Mouse (Mus musculus): ENCODE measurements at regions not wholly inside any gene's neighbourhood (a gene's known extent, or its start where the extent isn't known, plus 50 kb on each side); places are given as distances from the start of the nearest gene placed in this dataset.

GRCm38 (mm10) chr10:25844348-25844747 lies 233.7 kb upstream of the Gm9767 start:
- TF ChIP-seq CTCF (IDR thresholded peaks at IDR 0.05) (no peak), EP300 (IDR thresholded peaks at IDR 0.05; ENCODE audit: insufficient read depth, low read depth, low read length) (no peak), POLR2A (IDR thresholded peaks at IDR 0.05; ENCODE audit: insufficient read depth, low read depth, low read length) (no peak)
